Mouse (Mus musculus): ENCODE data around the gene Kif18b. TPM values are rescaled to one million over a fixed set of nuclear protein-coding genes. Genes with fewer than 3 reads are reported as not detected.

Kif18b gene
- polyA plus RNA-seq, 1 experiment: 15.7 TPM

GRCm38 (mm10) chr11:102941236-102941635 is 16.3 kb upstream of the Kif18b start:
- Histone ChIP-seq H3K4me1 (ENCODE audit: control insufficient read depth, insufficient read depth, low read length) (no peaks in the 10 kb centered on the region), H3K27ac (ENCODE audit: insufficient read depth, low read length) (no peak overlapping the region), H3K4me3 (ENCODE audit: insufficient read depth, low read length) (no peak overlapping the region)
- TF ChIP-seq POLR2A (IDR thresholded peaks at IDR 0.05; ENCODE audit: low read depth, low read length) (no peak), CTCF (IDR thresholded peaks at IDR 0.05; ENCODE audit: borderline replicate concordance, insufficient read depth, low read length) (no peak)

GRCm38 (mm10) chr11:102939024-102939675 is 14.2 kb upstream of the Kif18b start:
- no peak overlapping the region for H3K4me3 ChIP-seq (ENCODE audit: insufficient read depth, low read length)
- no peak overlapping the region for H3K27ac ChIP-seq (ENCODE audit: insufficient read depth, low read length)
- no peak for TF ChIP-seq CTCF (IDR thresholded peaks at IDR 0.05; ENCODE audit: borderline replicate concordance, insufficient read depth, low read length)
- no peak for TF ChIP-seq POLR2A (IDR thresholded peaks at IDR 0.05; ENCODE audit: low read depth, low read length)
- no peaks in the 10 kb centered on the region for H3K4me1 ChIP-seq (ENCODE audit: control insufficient read depth, insufficient read depth, low read length)

- Histone ChIP-seq H3K27ac (ENCODE audit: insufficient read depth, low read length) (no peak overlapping the region), H3K4me1 (ENCODE audit: control insufficient read depth, insufficient read depth, low read length) (no peaks in the 10 kb centered on the region), H3K4me3 (ENCODE audit: insufficient read depth, low read length) (no peak overlapping the region)
- TF ChIP-seq CTCF (IDR thresholded peaks at IDR 0.05; ENCODE audit: borderline replicate concordance, insufficient read depth, low read length) (no peak), POLR2A (IDR thresholded peaks at IDR 0.05; ENCODE audit: low read depth, low read length) (no peak)
Measured at GRCm38 (mm10) chr11:102937529-102938182, 12.7 kb upstream of the Kif18b start.

GRCm38 (mm10) chr11:102936272-102936671 is 11.3 kb upstream of the Kif18b start:
- no peak for TF ChIP-seq POLR2A (IDR thresholded peaks at IDR 0.05; ENCODE audit: low read depth, low read length)
- TF ChIP-seq CTCF (IDR thresholded peaks at IDR 0.05; ENCODE audit: borderline replicate concordance, insufficient read depth, low read length): no peak
- H3K27ac ChIP-seq (ENCODE audit: insufficient read depth, low read length): no peak overlapping the region
- no peak overlapping the region for H3K4me3 ChIP-seq (ENCODE audit: insufficient read depth, low read length)
- no peaks in the 10 kb centered on the region for H3K4me1 ChIP-seq (ENCODE audit: control insufficient read depth, insufficient read depth, low read length)

GRCm38 (mm10) chr11:102930672-102931071 is 5.7 kb upstream of the Kif18b start:
- TF ChIP-seq CTCF (IDR thresholded peaks at IDR 0.05; ENCODE audit: borderline replicate concordance, insufficient read depth, low read length): no peak
- no peak for TF ChIP-seq POLR2A (IDR thresholded peaks at IDR 0.05; ENCODE audit: low read depth, low read length)
- no peak overlapping the region for H3K27ac ChIP-seq (ENCODE audit: insufficient read depth, low read length)
- no peaks in the 10 kb centered on the region for H3K4me1 ChIP-seq (ENCODE audit: control insufficient read depth, insufficient read depth, low read length)
- no peak overlapping the region for H3K4me3 ChIP-seq (ENCODE audit: insufficient read depth, low read length)

- H3K4me3 ChIP-seq (ENCODE audit: insufficient read depth, low read length): peak overlapping the region; percentile 31
- peaks cover 2% of the 10 kb centered on the region; the same call in 1 of the 2 replicates for H3K4me1 ChIP-seq (ENCODE audit: control insufficient read depth, insufficient read depth, low read length)
- TF ChIP-seq CTCF (IDR thresholded peaks at IDR 0.05; ENCODE audit: borderline replicate concordance, insufficient read depth, low read length) (no peak), POLR2A (IDR thresholded peaks at IDR 0.05; ENCODE audit: low read depth, low read length) (no peak)
- peak overlapping the region; percentile 74 for H3K27ac ChIP-seq (ENCODE audit: insufficient read depth, low read length)
Measured at GRCm38 (mm10) chr11:102925351-102925717, 410 bp upstream of the Kif18b start.

- no peak for TF ChIP-seq POLR2A (IDR thresholded peaks at IDR 0.05; ENCODE audit: low read depth, low read length)
- Histone ChIP-seq H3K4me1 (ENCODE audit: control insufficient read depth, insufficient read depth, low read length) (peaks cover 2% of the 10 kb centered on the region; the same call in 1 of the 2 replicates), H3K4me3 (ENCODE audit: insufficient read depth, low read length) (no peak overlapping the region), H3K27ac (ENCODE audit: insufficient read depth, low read length) (no peak overlapping the region)
Measured at GRCm38 (mm10) chr11:102921491-102921890, 3.4 kb downstream of the Kif18b start.

GRCm38 (mm10) chr11:102918077-102918476 is 6.8 kb downstream of the Kif18b start:
- H3K27ac ChIP-seq (ENCODE audit: insufficient read depth, low read length): peak overlapping the region; percentile 37; the same call in 1 of the 2 replicates
- TF ChIP-seq POLR2A (IDR thresholded peaks at IDR 0.05; ENCODE audit: low read depth, low read length) (no peak), CTCF (IDR thresholded peaks at IDR 0.05; ENCODE audit: borderline replicate concordance, insufficient read depth, low read length) (no peak)
- no peak overlapping the region for H3K4me3 ChIP-seq (ENCODE audit: insufficient read depth, low read length)
- H3K4me1 ChIP-seq (ENCODE audit: control insufficient read depth, insufficient read depth, low read length): peaks cover 2% of the 10 kb centered on the region; the same call in 1 of the 2 replicates

- Histone ChIP-seq H3K4me1 (ENCODE audit: control insufficient read depth, insufficient read depth, low read length) (no peaks in the 10 kb centered on the region), H3K27ac (ENCODE audit: insufficient read depth, low read length) (no peak overlapping the region), H3K4me3 (ENCODE audit: insufficient read depth, low read length) (no peak overlapping the region)
- TF ChIP-seq CTCF (IDR thresholded peaks at IDR 0.05; ENCODE audit: borderline replicate concordance, insufficient read depth, low read length) (no peak), POLR2A (IDR thresholded peaks at IDR 0.05; ENCODE audit: low read depth, low read length) (no peak)
Measured at GRCm38 (mm10) chr11:102915380-102915779, 9.5 kb downstream of the Kif18b start.

- no peak overlapping the region for H3K4me3 ChIP-seq (ENCODE audit: insufficient read depth, low read length)
- TF ChIP-seq POLR2A (IDR thresholded peaks at IDR 0.05; ENCODE audit: low read depth, low read length) (no peak), CTCF (IDR thresholded peaks at IDR 0.05; ENCODE audit: borderline replicate concordance, insufficient read depth, low read length) (no peak)
- H3K27ac ChIP-seq (ENCODE audit: insufficient read depth, low read length): no peak overlapping the region
- H3K4me1 ChIP-seq (ENCODE audit: control insufficient read depth, insufficient read depth, low read length): no peaks in the 10 kb centered on the region
Measured at GRCm38 (mm10) chr11:102911376-102911775, 13.5 kb downstream of the Kif18b start.
